Mouse (Mus musculus): ENCODE results near the gene Grm1.

The Grm1 gene

DNA sequence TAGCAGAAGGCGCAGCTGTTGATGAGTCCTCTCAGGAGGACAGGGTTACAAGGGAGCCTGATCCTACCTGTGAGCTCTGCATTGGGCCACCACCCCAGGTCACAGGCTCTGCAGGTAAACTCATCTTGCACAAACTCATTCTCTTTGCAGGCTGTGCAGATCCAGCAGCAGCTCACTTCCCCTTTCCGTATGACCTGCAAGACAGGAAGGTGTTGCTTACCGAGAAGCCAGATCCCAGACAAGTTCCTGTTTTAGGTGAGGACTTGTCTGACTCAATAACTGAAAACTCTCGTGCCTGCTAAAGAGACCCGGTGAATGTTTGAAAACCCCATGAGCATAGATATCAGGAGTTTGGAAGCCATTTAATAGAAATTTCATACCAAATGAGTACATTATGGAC, 349.1 kb downstream of the Grm1 start:
- in situ Hi-C loops (cut with MboI, MseI) = no loop called here

GRCm38 (mm10) chr10:10726501-10726900, 355.7 kb downstream of the Grm1 start:
- in situ Hi-C loops (cut with MboI, MseI) = no loop called here

GRCm38 (mm10) chr10:10710837-10711236, 371.3 kb downstream of the Grm1 start:
- in situ Hi-C loops (cut with MboI, MseI) = no loop called here

DNA sequence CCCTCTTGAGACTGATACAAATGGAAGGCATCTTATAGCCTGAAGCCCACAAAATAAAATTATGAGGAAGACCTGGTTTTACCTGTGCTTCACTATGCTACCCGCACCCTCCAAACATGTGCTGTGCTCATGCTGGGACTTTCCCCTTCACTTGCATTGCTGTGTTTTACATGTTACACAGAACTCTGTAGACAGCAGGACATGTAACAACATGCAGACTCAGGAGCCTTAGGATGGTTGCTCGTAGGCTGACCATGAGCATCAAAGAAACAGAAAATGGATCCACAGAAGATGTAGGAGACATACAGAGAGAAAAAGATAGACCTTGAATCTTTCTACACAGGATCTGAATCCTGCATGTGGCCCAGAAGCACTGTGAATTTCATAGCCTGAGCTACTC, 371.8 kb downstream of the Grm1 start:
- in situ Hi-C loops (cut with MboI, MseI) = no loop called here

GRCm38 (mm10) chr10:10708031-10708430, 374.1 kb downstream of the Grm1 start:
- in situ Hi-C loops (cut with MboI, MseI) = no loop called here

- in situ Hi-C loops (cut with MboI, MseI) = no loop called here
Observed at GRCm38 (mm10) chr10:10701326-10701725, 380.8 kb downstream of the Grm1 start.

DNA sequence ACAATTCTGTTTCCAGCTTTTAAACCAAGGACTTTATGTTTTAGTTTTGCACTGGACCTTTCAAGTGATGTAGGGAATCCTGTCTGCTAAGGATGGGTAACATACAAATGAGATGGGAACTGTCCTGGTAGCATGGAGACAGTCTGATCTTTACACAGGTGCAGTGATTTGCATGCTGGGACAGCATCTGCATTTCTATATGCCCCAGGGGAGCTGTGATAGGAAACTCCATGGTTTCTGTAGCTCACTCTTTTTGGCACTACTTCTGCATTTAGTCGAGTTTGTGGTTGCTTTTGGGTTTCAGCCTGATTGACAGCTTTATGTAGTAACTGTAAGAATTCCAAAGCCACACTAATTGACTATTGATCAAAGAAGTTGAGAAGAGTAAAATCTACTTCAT, 381.3 kb downstream of the Grm1 start:
- in situ Hi-C loops (cut with MboI, MseI) = no loop called here

- in situ Hi-C loops (cut with MboI, MseI) = no loop called here
Observed at GRCm38 (mm10) chr10:10697497-10697896, 384.7 kb downstream of the Grm1 start.

DNA sequence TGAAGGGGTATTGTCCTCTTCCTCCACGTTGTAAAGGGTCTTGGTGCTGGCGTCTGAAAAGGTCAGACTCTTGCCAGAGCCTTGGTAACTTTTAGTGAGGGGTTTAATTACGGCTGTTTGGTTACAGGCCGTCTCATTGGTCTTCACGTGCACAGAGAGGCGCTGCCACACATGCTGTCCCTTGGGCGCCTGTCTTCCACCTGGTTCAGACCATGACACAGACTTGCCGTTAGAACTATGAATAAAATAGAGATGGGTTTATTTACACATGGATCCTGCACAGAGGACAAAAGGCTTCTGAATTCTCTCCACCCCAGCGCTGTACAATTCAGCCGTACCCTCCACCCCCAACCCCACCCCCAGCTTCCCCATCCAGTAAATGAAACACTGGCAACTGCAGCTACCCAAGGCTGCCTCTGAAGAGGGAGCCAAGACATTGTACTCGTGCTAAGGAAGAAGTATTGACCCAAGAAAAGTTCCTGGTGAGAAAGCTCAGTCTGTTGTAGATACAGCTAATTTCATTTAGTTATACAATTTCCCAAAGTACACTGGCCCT, 392.4 kb downstream of the Grm1 start:
- in situ Hi-C loops (cut with MboI, MseI) = no loop called here

GRCm38 (mm10) chr10:10688907-10689667, 393.1 kb downstream of the Grm1 start:
- in situ Hi-C loops (cut with MboI, MseI) = no loop called here

DNA sequence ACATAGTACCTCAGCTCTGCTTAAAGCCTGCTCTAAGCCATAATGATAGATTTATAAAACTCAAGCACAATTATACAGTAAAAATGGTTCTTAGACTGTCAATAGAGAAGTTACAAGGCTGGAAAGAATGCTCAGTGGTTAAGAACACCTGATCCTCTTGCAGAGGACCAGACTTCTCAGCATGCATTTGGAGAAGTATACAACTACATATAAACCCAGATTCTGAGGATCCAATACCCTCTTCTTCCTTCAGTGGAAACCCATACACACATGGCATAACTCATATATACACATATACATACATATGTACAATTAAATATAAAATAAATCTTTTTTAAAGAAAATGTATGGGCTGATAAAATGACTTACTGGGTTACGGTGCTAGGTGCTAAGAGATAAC, 401.1 kb downstream of the Grm1 start, which contains the start of gene Gm10944:
TSS of gene Gm10944 (plus strand) at position 301 of the 400 bp plus-strand sequence.
- in situ Hi-C loops (cut with MboI, MseI) = no loop called here

- in situ Hi-C loops (cut with MboI, MseI) = no loop called here
Observed at GRCm38 (mm10) chr10:10659976-10660375, 422.2 kb downstream of the Grm1 start.

GRCm38 (mm10) chr10:10659161-10659560, 423.0 kb downstream of the Grm1 start:
- in situ Hi-C loops (cut with MboI, MseI) = no loop called here

- in situ Hi-C loops (cut with MboI, MseI) = no loop called here
Observed at GRCm38 (mm10) chr10:10656621-10657020, 425.5 kb downstream of the Grm1 start.

DNA sequence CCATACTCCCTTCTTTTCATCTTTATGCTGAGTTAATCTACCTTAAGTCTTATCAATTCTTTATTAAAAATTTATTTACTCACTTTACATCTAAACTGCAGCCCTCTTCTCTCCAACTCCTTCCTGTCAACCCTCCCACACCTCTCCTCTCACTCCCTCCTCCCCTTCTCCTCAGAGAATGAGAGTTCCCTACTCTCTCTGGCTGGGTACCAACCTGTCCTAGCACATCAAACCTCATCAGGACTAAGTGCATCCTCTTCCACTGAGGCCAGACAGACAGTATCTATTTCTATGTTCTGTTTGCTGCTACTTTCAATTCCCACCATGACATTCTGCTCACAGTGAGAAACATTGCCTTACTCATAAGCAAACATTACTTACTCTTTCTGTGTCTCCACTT, 426.2 kb downstream of the Grm1 start:
- in situ Hi-C loops (cut with MboI, MseI) = no loop called here

Measured in T-helper 2 cell (primary cell).